Mouse (Mus musculus) layer of hippocampus, adult 2 months (tissue): ENCODE data around the gene Iqgap2. TPM values are rescaled to one million over a fixed set of nuclear protein-coding genes. Genes with fewer than 3 reads are reported as not detected.

Source experiments
- DNase-seq, 2 experiments: peaks; one replicate each; pipeline ENCODE4 v3.0.0; 2022; ENCODE audit warnings: low spot score in 2 of 2
- H3K27ac ChIP-seq: fragments of 200-600 bp; 2 replicates; pipeline ENCODE4 v1.8.1; 2022
- H3K4me3 ChIP-seq: fragments of 200-600 bp; 2 replicates; pipeline ENCODE4 v1.8.1; 2022; ENCODE audit warnings: mild to moderate bottlenecking
- CTCF ChIP-seq: fragments of 200-600 bp; conservative IDR thresholded peaks from 2 replicates; pipeline ENCODE4 v1.8.1; 2022; ENCODE audit warnings: antibody characterized with exemption, mild to moderate bottlenecking, moderate library complexity
- total RNA-seq, 2 experiments: library from RNA; stranded (reverse); gene quantifications; 2 replicates each; pipeline ENCODE4 v1.2.3; 2021

The Iqgap2 gene
- total RNA-seq, 2 experiments from 2014 or later = 95.2 to 97.7 TPM

DNA sequence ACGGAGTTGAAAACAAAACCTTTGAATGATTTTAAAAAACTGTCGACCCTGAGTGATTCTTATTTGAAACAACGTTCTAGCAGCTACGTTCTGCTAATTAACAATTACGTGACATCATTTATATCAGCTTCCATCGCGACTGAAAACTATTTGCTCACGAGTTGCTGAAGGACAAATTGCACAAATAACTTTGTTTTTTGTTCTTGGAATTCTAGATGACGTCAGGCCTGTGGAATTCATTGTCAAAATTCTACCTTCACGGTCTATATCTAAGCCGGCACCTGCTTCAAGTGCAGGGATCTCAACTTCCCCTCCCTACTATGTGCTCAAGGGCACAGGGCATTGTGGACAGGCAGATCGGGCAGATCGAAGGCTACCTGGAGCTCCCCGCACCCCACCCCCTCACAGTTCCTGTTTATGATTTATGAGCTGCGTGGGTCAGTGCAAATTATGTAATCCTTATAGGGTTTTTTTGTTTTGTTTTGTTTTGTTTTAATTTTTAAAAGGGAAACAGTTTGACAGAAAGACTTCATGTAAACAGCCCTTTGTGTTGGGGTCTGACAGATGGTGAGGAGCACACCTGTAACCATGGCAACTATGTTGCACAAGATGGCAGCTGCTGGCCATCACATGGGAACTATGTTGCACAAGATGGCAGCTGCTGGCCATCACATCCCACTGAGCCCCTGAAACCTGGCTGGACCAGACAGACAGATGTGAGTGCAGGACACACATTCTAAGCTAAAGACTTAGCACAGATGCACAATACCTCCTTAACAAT is 252.2 kb downstream of the Iqgap2 start:
- no peak overlapping the region for H3K4me3 ChIP-seq
- no peak for DNase-seq
- TF ChIP-seq CTCF = no peak
- peak overlapping the region; percentile 54; the same call in 1 of the 2 replicates for H3K27ac ChIP-seq

DNA sequence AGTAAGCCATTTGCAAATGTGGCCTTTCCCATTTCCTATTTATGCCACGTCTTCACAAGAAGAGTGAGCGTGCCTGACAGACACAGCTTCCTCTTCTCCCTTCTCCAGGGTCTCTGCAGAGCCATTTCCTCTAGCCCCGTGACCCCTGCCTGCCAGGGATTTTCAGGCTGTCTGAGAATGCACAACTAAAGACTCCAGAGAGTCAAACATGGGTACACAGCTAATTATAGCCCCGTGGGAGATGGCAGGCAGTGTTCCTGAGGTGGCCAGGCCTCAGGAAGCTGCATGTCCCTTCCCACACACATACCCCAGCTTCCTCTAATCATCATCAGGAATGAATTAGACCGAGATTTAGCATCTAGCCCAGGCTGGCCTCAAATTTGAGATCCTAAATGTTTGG is 252.8 kb downstream of the Iqgap2 start:
- no peak for DNase-seq
- no peak for TF ChIP-seq CTCF
- Histone ChIP-seq H3K27ac (peak overlapping the region; percentile 54; the same call in 1 of the 2 replicates), H3K4me3 (no peak overlapping the region)

DNA sequence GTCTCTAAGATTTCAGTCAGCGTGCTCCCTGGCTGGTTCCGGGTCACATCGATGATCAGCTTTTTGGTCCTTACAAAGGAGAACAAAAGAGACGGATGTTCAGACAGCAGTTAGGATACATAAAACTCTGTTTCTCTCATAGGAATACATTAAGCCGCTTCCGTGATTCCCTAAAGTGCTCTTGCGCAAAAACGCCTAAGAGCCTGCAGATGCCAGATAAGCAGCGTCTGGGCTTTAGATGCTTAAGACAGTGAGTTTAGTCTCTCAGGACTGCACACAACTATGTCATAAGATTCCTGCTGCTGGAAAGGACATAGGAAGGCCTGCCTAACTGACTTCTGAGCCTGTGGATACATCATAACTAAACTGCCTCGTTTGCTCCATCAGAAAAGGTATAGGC is 254.0 kb downstream of the Iqgap2 start:
- no peak overlapping the region for H3K4me3 ChIP-seq
- no peak for DNase-seq
- no peak overlapping the region for H3K27ac ChIP-seq
- no peak for TF ChIP-seq CTCF

DNA sequence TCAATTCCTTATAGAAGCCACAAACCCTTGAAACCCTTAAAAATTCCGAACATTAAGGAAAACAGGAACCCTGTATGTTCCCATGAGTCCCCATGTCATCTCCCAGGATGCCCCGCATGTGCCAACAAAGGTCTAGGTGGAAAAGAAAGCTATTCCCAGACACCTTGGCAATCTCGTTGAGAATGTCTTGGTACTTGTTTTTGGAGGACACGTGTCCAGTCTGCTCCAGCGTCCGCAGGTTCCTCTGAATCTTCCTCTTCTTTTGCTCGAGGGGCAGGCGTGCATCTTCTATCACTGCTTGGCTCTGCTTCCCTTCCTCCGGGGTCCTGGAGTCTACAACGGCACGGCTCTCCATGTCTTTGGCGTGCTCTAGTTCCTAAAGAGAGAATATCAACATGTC is 256.4 kb downstream of the Iqgap2 start:
- H3K4me3 ChIP-seq = no peak overlapping the region
- DNase-seq = no peak
- no peak overlapping the region for H3K27ac ChIP-seq
- TF ChIP-seq CTCF = no peak

DNA sequence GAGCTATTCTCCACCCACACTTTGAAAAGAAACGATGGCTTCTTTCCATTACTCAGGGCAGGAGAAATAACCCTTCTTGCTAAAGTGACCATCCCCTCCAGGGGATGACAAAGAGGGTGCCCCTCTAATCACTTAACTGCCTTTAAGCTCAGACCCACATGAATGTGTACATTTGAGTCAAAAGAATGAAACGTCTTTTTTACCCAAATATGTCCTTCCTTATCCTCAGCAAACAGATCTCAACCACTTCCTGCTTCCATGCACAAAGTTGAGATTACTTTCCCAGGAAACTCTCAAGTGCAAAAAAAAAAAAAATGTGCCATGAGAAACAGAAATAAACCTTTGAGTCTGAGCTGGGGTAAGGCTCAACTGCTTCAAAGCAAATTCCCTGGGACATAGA is 257.3 kb downstream of the Iqgap2 start:
- TF ChIP-seq CTCF = no peak
- DNase-seq = no peak
- Histone ChIP-seq H3K27ac (no peak overlapping the region), H3K4me3 (no peak overlapping the region)

DNA sequence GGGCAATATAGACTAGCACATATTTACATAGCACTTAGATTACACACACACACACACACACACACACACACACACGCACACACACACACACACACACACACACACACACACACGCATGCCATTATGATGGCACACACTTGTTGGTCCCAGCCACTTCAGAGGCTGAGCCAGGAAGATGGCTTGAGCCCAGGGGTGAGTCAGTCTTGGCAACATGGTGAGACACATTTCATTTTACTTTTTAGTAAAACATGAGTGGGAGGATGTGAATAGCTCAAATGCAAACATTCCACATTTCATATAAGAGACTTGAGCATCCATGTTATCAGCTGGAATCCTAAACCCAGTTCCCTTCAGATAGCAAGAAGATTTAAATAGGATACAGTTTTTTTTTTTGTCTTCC is 258.3 kb downstream of the Iqgap2 start:
- H3K27ac ChIP-seq = no peak overlapping the region
- no peak for TF ChIP-seq CTCF
- peak in 1 of 2 experiments; percentile 29 for DNase-seq
- no peak overlapping the region for H3K4me3 ChIP-seq

DNA sequence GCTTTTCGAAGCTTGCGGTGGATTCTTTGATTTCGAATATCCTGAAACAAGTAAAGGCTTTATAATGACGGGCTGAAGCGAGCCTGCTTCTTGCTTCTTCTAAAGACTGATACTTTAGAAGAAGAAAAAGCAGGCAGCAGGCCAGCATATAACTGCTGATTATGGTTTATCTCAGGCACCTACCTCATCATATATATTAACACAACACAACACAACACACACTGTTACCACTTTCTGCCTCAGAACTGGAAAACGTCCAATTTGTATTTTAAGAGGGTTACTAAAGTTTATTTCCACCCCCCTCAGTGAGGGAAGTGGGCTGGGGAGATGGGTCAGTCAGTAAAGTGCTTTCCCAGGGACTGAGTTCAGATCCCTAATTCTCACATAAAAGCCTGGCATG is 259.6 kb downstream of the Iqgap2 start:
- TF ChIP-seq CTCF = no peak
- Histone ChIP-seq H3K27ac (no peak overlapping the region), H3K4me3 (no peak overlapping the region)
- DNase-seq = no peak

DNA sequence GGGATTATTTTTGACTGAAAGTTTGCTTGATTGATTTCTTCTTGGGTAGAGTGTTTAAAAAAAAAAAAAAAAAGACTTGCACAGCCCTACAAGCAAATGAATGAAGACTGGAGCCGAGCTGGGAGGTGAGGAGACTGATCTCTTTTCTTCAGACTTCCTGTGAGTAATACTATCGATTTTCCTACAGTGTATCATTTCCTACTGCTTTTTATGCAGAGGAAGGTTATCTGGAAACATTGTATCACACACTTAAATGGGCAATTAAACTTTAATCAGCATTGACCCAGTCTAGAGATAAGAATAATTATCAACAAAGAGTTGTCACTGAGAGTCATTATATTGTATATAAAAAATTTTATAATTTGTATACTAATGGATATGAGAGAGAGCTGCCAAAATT is 261.0 kb downstream of the Iqgap2 start:
- H3K27ac ChIP-seq = no peak overlapping the region
- no peak for TF ChIP-seq CTCF
- no peak for DNase-seq
- H3K4me3 ChIP-seq = no peak overlapping the region

DNA sequence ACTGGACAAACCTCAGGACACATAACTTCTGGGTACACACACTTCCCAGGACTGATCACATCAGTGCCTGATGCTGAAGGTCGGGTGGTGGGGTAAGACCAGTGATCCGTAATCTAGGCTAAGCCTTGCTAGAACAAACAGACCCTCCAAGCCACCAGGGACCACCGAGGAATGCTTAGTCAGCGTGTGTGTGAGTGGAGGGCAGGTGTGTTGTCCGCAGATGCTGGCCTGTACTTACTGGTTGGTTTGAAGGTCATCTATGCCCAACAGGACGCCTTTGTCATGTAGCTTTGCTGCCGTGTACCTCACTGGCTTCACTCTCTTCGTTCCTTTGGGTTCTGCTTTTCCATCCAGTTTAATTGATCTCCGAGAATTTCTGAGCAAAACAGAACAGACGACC is 262.0 kb downstream of the Iqgap2 start:
- no peak for TF ChIP-seq CTCF

DNA sequence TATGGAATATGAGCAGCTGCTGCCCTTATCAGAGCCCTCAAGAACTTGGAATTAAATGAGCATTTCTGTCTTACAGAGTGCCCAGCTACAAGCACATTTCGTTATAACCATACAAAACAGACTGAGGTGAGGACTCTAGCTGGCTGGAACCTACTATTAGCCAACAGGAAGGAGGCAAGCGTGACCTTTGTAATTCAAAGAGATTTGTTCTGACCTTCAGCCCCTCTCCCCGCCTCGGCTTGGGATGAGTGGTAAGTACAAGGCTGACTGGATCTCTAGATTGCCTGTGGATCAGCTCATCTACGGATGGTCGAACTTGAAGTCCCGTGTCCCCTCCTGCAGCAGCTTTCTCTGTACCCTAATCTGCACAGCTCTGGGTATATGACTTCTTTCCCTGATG is 265.0 kb downstream of the Iqgap2 start:
- DNase-seq = no peak
- Histone ChIP-seq H3K4me3 (no peak overlapping the region), H3K27ac (no peak overlapping the region)
- no peak for TF ChIP-seq CTCF

More for the DNA sequence above, 262.0 kb downstream of the Iqgap2 start:
- no peak for DNase-seq
- H3K27ac ChIP-seq = no peak overlapping the region
- no peak overlapping the region for H3K4me3 ChIP-seq

DNA sequence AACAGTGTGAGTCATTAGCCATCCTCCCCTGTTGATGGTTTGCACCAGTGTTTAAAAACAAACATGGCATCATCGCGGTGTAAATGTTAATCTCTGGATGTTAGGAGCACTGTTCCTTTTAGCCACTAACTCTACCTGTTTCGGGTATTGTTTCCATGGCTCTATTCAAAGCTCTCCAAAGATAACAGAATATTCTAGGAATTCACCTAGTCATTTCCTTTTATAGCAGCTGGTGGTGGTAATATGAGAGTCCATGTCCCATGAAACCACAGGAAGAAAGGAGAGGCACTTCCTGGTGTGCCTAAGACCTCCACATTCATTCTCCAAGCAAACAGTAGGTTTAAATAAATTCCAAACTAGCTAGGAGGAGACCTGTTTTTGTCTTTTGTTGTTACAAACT is 268.7 kb downstream of the Iqgap2 start:
- DNase-seq = no peak
- TF ChIP-seq CTCF = no peak
- H3K4me3 ChIP-seq = no peak overlapping the region
- H3K27ac ChIP-seq = no peak overlapping the region

DNA sequence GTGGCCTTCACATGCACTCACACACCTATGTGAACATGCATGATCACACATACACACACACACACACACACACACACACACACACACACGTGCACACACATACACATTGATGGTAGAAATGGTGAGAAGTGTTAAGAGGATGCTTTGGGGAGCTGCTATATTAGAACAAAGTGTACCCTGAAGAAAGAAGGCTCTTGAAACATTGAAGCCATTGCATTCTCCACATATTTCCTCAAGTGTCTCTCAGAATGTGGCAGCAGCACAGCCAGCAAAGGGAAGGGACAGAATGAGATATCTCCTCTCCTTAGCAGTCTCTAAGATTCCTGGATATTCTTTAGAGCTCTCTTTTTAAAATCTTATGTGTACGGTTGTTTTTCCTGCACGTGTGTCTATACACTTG is 270.2 kb downstream of the Iqgap2 start:
- no peak for DNase-seq

DNA sequence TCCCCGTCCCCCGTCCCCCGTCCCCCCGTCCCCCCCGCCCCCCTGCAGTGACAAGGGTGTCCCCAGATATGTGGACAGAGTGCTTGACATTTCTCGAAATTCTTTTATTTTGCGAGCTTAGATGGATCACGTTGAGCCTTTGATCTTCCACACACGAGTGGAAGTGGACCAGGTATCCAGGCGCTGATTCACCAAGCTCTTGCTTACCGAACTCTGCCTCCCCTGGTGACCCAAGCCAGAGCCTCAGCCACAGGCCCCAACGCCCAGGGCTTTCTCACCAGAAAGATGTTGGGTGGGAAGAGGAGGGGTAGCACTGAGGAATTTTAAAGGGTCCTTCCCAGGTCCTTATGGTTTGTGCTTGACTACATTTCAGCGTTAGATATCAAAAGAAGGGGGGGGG is 272.9 kb downstream of the Iqgap2 start:
- H3K4me3 ChIP-seq = peak overlapping the region; percentile 81
- no peak for TF ChIP-seq CTCF
- no peak overlapping the region for H3K27ac ChIP-seq

More for the DNA sequence above, 270.2 kb downstream of the Iqgap2 start:
- TF ChIP-seq CTCF = no peak
- Histone ChIP-seq H3K27ac (no peak overlapping the region), H3K4me3 (no peak overlapping the region)

DNA sequence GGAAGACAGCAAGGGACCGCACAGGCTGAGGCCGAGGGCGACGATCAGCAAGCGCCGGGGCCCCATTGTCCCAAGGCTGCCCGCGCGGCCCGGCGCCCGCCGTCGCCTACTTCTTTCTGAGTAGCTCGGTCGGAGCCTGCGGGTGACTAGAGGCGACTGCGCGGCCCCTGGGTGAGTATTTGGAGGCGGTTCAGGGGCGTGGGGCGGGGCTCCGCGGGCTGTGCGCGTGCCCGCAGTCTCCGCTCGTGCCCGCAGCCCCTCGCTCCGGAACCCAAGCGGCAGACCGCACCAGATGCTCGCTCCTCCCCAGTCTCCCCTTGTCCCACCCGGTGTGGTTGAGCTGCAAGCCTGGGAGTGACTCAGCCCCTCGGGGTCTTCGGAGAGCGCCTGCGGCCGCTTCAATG is 273.4 kb downstream of the Iqgap2 start, which contains the start of gene F2r:
F2r (minus strand) TSS at position 179 of the 404 bp plus-strand sequence.
- H3K4me3 ChIP-seq = peak within 1 kb of the TSS; percentile 81
- TF ChIP-seq CTCF = no peak
- H3K27ac ChIP-seq = peak within 1 kb of the TSS; percentile 61; the same call in 1 of the 2 replicates
- peak in 1 of 2 experiments; percentile 62 for DNase-seq

More for the DNA sequence above, 272.9 kb downstream of the Iqgap2 start:
- no peak for DNase-seq
